Mouse (Mus musculus) left cerebral cortex, postnatal 14 days (tissue): ENCODE measurements around the gene Orm1. TPM values are rescaled to one million over a fixed set of nuclear protein-coding genes. Genes with fewer than 3 reads are reported as not detected.

Experiments
- DNase-seq, 2 experiments: peaks; one replicate each; pipeline ENCODE4 v3.0.0; 2021 to 2022; ENCODE audit warnings: low spot score in 2 of 2, mixed read lengths in 1 of 2
- intact Hi-C: fragments of 180-260 bp; cut with DNase I; formaldehyde crosslinking; loops from one replicate; pipeline ENCODE4 v1.15.1; 2025
- total RNA-seq, 2 experiments: library from RNA; stranded (reverse); gene quantifications; 2 replicates each; pipeline ENCODE4 v1.2.3; 2021

Orm1 gene
- total RNA-seq, 2 experiments from 2014 or later: not detected

DNA sequence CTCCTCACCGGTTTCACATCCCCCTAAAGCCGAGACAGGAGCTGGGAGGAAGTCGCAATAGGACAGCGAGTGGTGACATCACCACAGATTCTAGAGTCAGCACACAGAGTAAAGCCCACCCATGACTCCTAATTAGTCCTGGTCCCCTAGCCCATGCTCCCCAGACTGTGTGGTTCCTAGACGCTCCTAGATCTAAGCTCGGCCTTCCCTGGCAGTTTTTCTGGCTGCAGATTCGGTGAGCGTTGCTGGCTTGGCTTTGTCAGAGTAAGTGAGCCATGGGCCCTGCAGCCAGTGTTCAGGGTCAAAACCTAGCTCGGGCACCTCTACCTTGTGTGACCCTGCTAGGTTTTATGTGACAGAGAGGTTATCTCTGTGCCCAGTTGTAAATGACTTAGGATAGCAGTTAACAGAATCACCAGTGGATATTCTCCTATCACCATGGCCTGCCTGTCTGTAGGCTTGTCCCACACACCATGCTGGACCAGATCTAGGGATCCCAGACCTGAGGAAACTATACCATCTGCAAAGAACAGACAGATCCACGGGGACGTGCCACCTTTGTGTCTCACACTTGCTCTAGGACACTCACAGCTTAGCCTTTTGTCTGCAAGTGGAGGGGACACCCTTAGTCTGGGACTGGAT lies 45.6 kb downstream of the Orm1 start:
- no peak for DNase-seq
- intact Hi-C loops: no loop called here

DNA sequence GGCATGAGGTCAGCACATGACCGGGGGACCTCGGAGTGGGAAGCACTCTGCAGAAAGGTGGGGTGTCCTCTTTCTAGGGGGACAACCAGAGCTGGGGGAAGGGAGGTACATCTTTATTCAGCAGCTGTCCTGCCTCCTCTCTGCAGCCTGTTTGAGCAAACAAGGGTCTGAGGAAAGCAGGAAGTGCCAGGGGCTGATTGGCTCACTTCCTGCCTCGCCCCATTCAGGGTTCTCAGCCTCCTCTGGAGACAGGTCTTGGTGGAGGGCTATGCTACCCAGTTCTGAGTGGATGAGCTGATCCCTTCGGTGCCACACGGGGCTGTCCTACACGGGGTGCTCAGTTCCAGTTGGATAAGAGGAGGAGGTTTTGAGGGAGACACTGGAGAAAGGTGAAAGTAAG lies 47.0 kb downstream of the Orm1 start:
- intact Hi-C loops: no loop called here
- no peak for DNase-seq

Other genes starting within 250 kb of the Orm1 start
- gene Ambp, start 189.8 kb upstream of the Orm1 start, total RNA-seq: not detected
- not detected for gene Kif12, start 172.4 kb upstream of the Orm1 start, total RNA-seq
- gene Col27a1, start 130.6 kb upstream of the Orm1 start, total RNA-seq: 1 to 10 TPM; 3.1 to 3.4 TPM
- gene Orm3, start 11.6 kb downstream of the Orm1 start, total RNA-seq: not detected
- not detected for gene Orm2, start 17.9 kb downstream of the Orm1 start, total RNA-seq
- 1 to 10 TPM; 3.9 to 4.0 TPM for gene Akna, start 58.8 kb downstream of the Orm1 start, total RNA-seq
- 10 to 100 TPM; 46.6 to 51.2 TPM for gene Whrn, start 151.4 kb downstream of the Orm1 start, total RNA-seq
- gene Atp6v1g1, start 200.2 kb downstream of the Orm1 start, total RNA-seq: 100 to 1,000 TPM; 132 to 140 TPM
- gene Tmem268, start 214.2 kb downstream of the Orm1 start, total RNA-seq: 1 to 10 TPM; 9.4 to 9.5 TPM